Mouse (Mus musculus): ENCODE results near the gene Tifab. TPM values are rescaled to one million over a fixed set of nuclear protein-coding genes. Genes with fewer than 3 reads are reported as not detected.
"Not testable (repeated sequence)": the region's sequence is repeated elsewhere in the genome, so short reads cannot be mapped to it uniquely, and the experiment has no call there.

Tifab gene
- polyA plus RNA-seq, 1 experiment: not detected

DNA sequence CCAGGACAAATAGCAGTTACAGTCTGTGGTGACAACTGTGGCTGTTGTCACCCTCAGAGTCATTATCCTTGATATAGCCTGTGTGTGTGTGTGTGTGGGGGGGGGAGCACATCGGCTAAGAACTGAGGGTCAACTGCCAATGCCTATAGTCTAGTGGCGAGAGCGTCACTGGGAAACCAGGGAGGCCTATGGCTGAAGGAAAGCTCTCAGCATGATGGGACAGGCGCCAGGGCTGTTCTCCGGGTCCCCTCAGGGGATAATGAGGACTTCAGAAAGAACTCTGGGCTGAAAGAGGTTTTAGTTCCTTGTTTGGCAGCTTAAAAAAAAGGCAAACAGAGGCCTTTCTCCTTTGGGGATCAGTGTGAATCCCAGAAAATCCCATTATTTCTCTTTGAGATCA is 35.9 kb upstream of the Tifab start:
- no peak overlapping the region for H3K4me3 ChIP-seq (ENCODE audit: insufficient read depth, low read depth, low read length)
- 63% methylated on average over 5 of the region's 5 CpGs for WGBS
- TF ChIP-seq CTCF (IDR thresholded peaks at IDR 0.05; ENCODE audit: insufficient read depth, low read depth, low read length): no peak
- no peak for TF ChIP-seq POLR2A (IDR thresholded peaks at IDR 0.05; ENCODE audit: insufficient read depth, low read depth, low read length)

DNA sequence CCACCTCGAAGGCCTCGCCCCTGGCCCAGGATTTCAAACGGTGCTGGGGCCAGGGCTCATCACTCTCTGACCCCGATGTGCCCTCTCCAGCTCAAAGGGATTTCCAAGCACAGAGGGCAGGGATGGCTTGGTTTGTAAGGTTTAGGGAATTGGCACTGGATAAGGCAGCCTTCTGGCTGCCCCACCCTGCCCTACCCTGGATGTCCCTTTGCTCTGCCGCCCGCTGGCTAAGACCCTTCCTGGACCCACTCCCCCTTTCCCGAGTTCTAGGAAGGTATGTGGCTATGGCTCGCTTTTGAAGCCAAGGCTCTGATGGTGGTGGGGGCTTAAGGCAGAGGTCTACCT is 30.4 kb upstream of the Tifab start:
- 46% methylated on average over 8 of the region's 8 CpGs for WGBS
- no peak overlapping the region for H3K4me3 ChIP-seq (ENCODE audit: insufficient read depth, low read depth, low read length)
- TF ChIP-seq CTCF (IDR thresholded peaks at IDR 0.05; ENCODE audit: insufficient read depth, low read depth, low read length) (no peak), POLR2A (IDR thresholded peaks at IDR 0.05; ENCODE audit: insufficient read depth, low read depth, low read length) (no peak)
- no peak overlapping the region for H3K27ac ChIP-seq (ENCODE audit: insufficient read depth, low read depth, low read length)
- no peaks in the 10 kb centered on the region for H3K4me1 ChIP-seq (ENCODE audit: control insufficient read depth, insufficient read depth, low read length)

More for the DNA sequence above, 35.9 kb upstream of the Tifab start:
- Histone ChIP-seq H3K4me1 (ENCODE audit: control insufficient read depth, insufficient read depth, low read length) (peaks cover 2% of the 10 kb centered on the region; the same call in 1 of the 2 replicates), H3K27ac (ENCODE audit: insufficient read depth, low read depth, low read length) (no peak overlapping the region)

DNA sequence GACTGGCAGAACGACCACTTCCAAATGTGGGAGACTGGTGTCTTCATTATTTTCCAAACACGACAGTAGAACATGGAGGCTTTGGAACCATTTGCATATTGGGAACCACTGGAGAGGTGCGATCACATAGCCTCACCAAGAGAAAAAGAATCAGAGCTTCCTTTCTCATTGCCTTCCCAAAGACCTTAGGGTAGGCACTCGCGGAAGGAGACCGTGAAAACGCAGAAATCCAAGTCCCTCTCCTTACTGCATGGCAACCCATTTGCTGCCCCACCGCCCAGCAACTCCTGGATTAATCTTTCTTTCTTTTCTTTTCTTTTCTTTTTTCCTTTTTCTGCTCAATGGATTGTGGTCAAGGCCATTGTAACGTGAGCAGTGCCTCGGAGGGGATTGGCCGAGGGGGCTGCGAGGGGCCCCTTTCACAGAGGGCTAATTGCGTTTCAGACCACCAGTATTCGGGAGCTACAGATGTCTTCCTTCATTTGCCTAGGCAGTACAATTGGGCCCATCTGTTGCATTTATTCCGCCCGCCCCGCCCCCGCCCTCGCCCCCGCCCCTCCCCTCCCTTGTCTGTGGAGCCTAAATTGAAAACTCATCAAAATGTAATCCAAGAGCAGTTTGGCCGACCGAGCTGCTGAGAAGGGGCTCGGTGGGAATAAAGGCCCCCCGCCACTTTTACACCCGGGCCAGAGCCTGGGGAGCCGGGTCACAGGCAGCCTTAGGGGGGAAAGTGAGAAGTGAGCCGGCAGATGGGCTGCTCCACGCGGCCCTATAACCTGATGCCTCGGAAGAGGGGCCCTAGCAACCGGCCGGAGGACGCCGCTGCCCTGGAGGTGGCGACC is 29.8 kb upstream of the Tifab start:
- no peak overlapping the region for H3K4me3 ChIP-seq (ENCODE audit: insufficient read depth, low read depth, low read length)
- no peaks in the 10 kb centered on the region for H3K4me1 ChIP-seq (ENCODE audit: control insufficient read depth, insufficient read depth, low read length)
- H3K27ac ChIP-seq (ENCODE audit: insufficient read depth, low read depth, low read length): no peak overlapping the region
- TF ChIP-seq POLR2A (IDR thresholded peaks at IDR 0.05; ENCODE audit: insufficient read depth, low read depth, low read length): no peak
- no peak for TF ChIP-seq CTCF (IDR thresholded peaks at IDR 0.05; ENCODE audit: insufficient read depth, low read depth, low read length)
- WGBS: 28% methylated on average over 35 of the region's 35 CpGs

- 77% methylated on average over 8 of the region's 8 CpGs for WGBS
- Histone ChIP-seq H3K4me3 (ENCODE audit: insufficient read depth, low read depth, low read length) (no peak overlapping the region), H3K27ac (ENCODE audit: insufficient read depth, low read depth, low read length) (no peak overlapping the region)
Measured at GRCm38 (mm10) chr13:56199506-56199905, 20.8 kb upstream of the Tifab start.

DNA sequence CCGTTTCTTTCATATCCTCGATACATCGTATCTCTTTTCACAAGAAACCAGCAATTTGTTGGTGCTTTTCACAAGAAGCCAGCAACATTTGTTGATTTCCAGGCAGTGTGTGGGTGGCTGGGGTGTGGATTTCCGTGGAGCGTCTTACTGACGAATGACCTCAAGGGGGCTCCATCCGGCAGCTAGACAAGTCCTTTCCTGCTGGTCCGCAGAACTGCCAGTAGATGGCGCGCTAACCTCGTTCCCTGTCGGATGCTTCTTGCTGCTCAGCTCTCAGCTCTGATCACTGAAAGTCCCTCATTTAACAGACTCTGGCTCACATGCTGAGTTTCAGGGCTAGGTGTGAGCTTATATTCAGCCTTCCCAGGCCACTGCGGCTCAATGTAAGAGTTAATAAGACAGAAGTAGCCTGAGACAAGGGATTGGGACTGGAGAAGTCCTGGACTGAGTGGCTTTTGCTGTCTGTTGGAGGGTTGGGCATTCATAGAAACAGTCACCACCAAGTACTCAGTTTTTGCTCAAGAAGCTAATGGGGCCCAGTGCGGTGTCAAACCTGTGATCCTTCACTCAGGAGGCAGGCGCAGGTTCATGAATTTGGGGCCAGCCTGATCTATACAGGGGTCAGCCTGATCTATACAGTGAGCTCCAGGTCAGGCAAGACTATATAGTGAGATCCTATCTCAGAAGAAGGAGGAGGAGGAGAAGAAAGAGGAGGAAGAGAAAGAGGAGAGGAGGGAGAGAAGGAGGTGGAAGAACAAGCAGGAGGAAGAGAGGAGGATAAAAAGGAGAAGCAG is 19.0 kb upstream of the Tifab start:
- Histone ChIP-seq H3K27ac (ENCODE audit: insufficient read depth, low read depth, low read length) (no peak overlapping the region), H3K4me1 (ENCODE audit: control insufficient read depth, insufficient read depth, low read length) (peaks cover 2% of the 10 kb centered on the region; the same call in 1 of the 2 replicates), H3K4me3 (ENCODE audit: insufficient read depth, low read depth, low read length) (peak overlapping the region; percentile 21; the same call in 1 of the 2 replicates)
- WGBS: 9% methylated on average over 15 of the region's 15 CpGs
- TF ChIP-seq POLR2A (IDR thresholded peaks at IDR 0.05; ENCODE audit: insufficient read depth, low read depth, low read length) (no peak), CTCF (IDR thresholded peaks at IDR 0.05; ENCODE audit: insufficient read depth, low read depth, low read length) (peak; percentile 99)

More at GRCm38 (mm10) chr13:56199506-56199905, 20.8 kb upstream of the Tifab start:
- peaks cover 2% of the 10 kb centered on the region; the same call in 1 of the 2 replicates for H3K4me1 ChIP-seq (ENCODE audit: control insufficient read depth, insufficient read depth, low read length)
- TF ChIP-seq CTCF (IDR thresholded peaks at IDR 0.05; ENCODE audit: insufficient read depth, low read depth, low read length) (no peak), POLR2A (IDR thresholded peaks at IDR 0.05; ENCODE audit: insufficient read depth, low read depth, low read length) (no peak)

GRCm38 (mm10) chr13:56197031-56197430 is 18.3 kb upstream of the Tifab start:
- no peak overlapping the region for H3K27ac ChIP-seq (ENCODE audit: insufficient read depth, low read depth, low read length)
- H3K4me3 ChIP-seq (ENCODE audit: insufficient read depth, low read depth, low read length): peak overlapping the region; percentile 21; the same call in 1 of the 2 replicates
- TF ChIP-seq CTCF (IDR thresholded peaks at IDR 0.05; ENCODE audit: insufficient read depth, low read depth, low read length): no peak
- no peak for TF ChIP-seq POLR2A (IDR thresholded peaks at IDR 0.05; ENCODE audit: insufficient read depth, low read depth, low read length)
- peaks cover 2% of the 10 kb centered on the region; the same call in 1 of the 2 replicates for H3K4me1 ChIP-seq (ENCODE audit: control insufficient read depth, insufficient read depth, low read length)
- 39% methylated on average over 12 of the region's 12 CpGs for WGBS

DNA sequence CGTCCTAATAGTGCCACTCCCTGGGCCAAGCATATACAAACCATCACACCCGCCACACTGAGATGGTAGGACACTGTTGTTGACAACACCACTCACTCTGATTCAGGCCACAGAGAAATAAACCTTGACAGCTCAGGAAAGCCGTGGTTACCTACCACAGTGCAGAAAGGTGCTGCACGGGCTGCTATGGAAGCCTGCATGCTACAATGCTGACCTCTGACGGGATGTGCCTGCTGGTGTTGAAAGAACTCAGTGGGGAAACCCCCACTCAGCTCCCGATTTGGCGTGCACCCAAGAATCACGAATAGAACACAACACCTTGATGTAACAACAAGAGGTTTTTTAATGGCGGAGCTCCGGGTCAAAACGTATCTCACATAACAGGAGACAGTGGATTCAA is 17.1 kb upstream of the Tifab start:
- H3K27ac ChIP-seq (ENCODE audit: insufficient read depth, low read depth, low read length); H3K4me3 ChIP-seq (ENCODE audit: insufficient read depth, low read depth, low read length); H3K4me1 ChIP-seq (ENCODE audit: control insufficient read depth, insufficient read depth, low read length): not testable (repeated sequence)
- WGBS: 86% methylated on average over 11 of the region's 11 CpGs

DNA sequence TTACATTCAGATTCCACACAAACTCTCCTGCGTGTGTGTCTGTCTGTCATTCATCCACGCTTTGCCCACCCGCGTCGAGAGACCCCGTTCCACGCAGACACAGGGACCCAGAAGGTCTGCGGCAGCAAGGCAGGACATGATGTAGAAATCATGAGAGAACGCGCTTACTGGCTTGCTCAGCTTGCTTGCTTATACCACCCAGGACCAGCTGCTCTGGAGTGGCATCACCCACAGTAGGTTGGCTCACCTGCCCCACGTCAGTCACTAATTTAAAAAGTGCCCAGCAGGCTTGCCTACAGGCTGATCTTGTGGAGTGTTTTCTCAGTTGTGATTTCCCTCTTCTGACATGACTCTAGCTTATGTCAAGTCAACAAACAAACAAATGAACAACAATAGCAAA is 15.5 kb upstream of the Tifab start:
- not testable (repeated sequence) for H3K27ac ChIP-seq (ENCODE audit: insufficient read depth, low read depth, low read length); H3K4me3 ChIP-seq (ENCODE audit: insufficient read depth, low read depth, low read length); H3K4me1 ChIP-seq (ENCODE audit: control insufficient read depth, insufficient read depth, low read length)
- WGBS: 95% methylated on average over 11 of the region's 11 CpGs

DNA sequence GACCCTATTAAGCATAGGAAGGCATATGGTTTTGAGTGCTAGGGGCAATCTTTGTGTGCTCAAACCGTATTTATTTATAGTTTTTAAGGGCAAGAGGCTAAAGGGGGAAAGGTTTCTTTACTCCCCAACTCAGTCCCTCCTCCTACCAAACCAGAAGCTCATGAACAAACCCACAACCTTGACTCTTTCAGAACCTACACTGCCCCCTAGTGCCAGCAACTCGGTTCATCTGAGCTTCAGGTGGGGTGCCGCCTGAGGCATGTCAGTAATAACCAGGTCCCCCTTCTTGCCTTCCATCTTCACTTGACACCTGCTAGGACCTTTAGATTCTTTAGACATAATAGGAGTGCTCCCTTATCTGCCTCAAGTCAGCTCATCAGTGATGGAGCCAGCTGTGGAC is 12.5 kb upstream of the Tifab start:
- WGBS: 44% methylated on average over 3 of the region's 3 CpGs
- TF ChIP-seq CTCF (IDR thresholded peaks at IDR 0.05; ENCODE audit: insufficient read depth, low read depth, low read length): no peak
- no peak for TF ChIP-seq POLR2A (IDR thresholded peaks at IDR 0.05; ENCODE audit: insufficient read depth, low read depth, low read length)
- no peaks in the 10 kb centered on the region for H3K4me1 ChIP-seq (ENCODE audit: control insufficient read depth, insufficient read depth, low read length)
- H3K27ac ChIP-seq (ENCODE audit: insufficient read depth, low read depth, low read length): no peak overlapping the region
- no peak overlapping the region for H3K4me3 ChIP-seq (ENCODE audit: insufficient read depth, low read depth, low read length)

All from olfactory bulb, adult 2 months (tissue).